Mouse (Mus musculus): ENCODE data around the gene Rnf7. TPM values are rescaled to one million over a fixed set of nuclear protein-coding genes. Genes with fewer than 3 reads are reported as not detected.

Rnf7 gene
- polyA plus RNA-seq, 1 experiment from 2014 or later, result 173 TPM

- no peak overlapping the region; the same call in 1 of the 2 replicates for H3K27ac ChIP-seq (ENCODE audit: low read depth, low read length)
Observed at GRCm38 (mm10) chr9:96437805-96438333, 40.6 kb downstream of the Rnf7 start.

GRCm38 (mm10) chr9:96436901-96437804 is 41.3 kb downstream of the Rnf7 start:
- Histone ChIP-seq H3K4me3 (ENCODE audit: low read depth, low read length) (peak overlapping the region; percentile 47), H3K4me2 (peak overlapping the region; percentile 76), H3K9me3 (ENCODE audit: control insufficient read depth, low read length) (no peaks in the 10 kb centered on the region), H3K27me3 (replicated peaks; ENCODE audit: control insufficient read depth, insufficient read depth, low read length) (peaks cover 16% of the 10 kb centered on the region), H3K27ac (ENCODE audit: low read depth, low read length) (no peak overlapping the region), H3K9ac (ENCODE audit: low read depth, low read length) (peak overlapping the region; percentile 46), H3K4me1 (replicated peaks; ENCODE audit: control insufficient read depth, insufficient read depth, low read length) (peaks cover 14% of the 10 kb centered on the region), H3K36me3 (ENCODE audit: control insufficient read depth, insufficient read depth, low read length) (no peaks in the 10 kb centered on the region)
- DNase-seq (ENCODE audit: low spot score) (no peak), ATAC-seq (replicated peaks; ENCODE audit: low FRiP score) (peak; percentile 37)
- 16% methylated on average over 28 of the region's 28 CpGs for WGBS

More at GRCm38 (mm10) chr9:96437805-96438333, 40.6 kb downstream of the Rnf7 start:
- ATAC-seq (replicated peaks; ENCODE audit: low FRiP score), result peak; percentile 40
- DNase-seq (ENCODE audit: low spot score), result peak; percentile 73
- Histone ChIP-seq H3K9ac (ENCODE audit: low read depth, low read length) (peak overlapping the region; percentile 46), H3K9me3 (ENCODE audit: control insufficient read depth, low read length) (no peaks in the 10 kb centered on the region), H3K4me2 (peak overlapping the region; percentile 76), H3K4me1 (replicated peaks; ENCODE audit: control insufficient read depth, insufficient read depth, low read length) (peaks cover 14% of the 10 kb centered on the region), H3K36me3 (ENCODE audit: control insufficient read depth, insufficient read depth, low read length) (no peaks in the 10 kb centered on the region), H3K4me3 (ENCODE audit: low read depth, low read length) (peak overlapping the region; percentile 47), H3K27me3 (replicated peaks; ENCODE audit: control insufficient read depth, insufficient read depth, low read length) (peaks cover 16% of the 10 kb centered on the region)
- WGBS, result under 1% methylated on average over 25 of the region's 25 CpGs

- H3K27me3 ChIP-seq (replicated peaks; ENCODE audit: control insufficient read depth, insufficient read depth, low read length), result peaks cover 5% of the 10 kb centered on the region
- 88% methylated on average over 3 of the region's 3 CpGs for WGBS
Observed at GRCm38 (mm10) chr9:96432575-96432974, 45.9 kb downstream of the Rnf7 start.

GRCm38 (mm10) chr9:96431081-96431480 is 47.4 kb downstream of the Rnf7 start:
- H3K4me3 ChIP-seq (ENCODE audit: low read depth, low read length), result no peak overlapping the region
- H3K9ac ChIP-seq (ENCODE audit: low read depth, low read length), result no peak overlapping the region
- H3K27me3 ChIP-seq (replicated peaks; ENCODE audit: control insufficient read depth, insufficient read depth, low read length), result no peaks in the 10 kb centered on the region
- no peak for ATAC-seq (replicated peaks; ENCODE audit: low FRiP score)
- H3K4me2 ChIP-seq, result no peak overlapping the region
- H3K27ac ChIP-seq (ENCODE audit: low read depth, low read length), result no peak overlapping the region
- H3K36me3 ChIP-seq (ENCODE audit: control insufficient read depth, insufficient read depth, low read length), result no peaks in the 10 kb centered on the region
- H3K9me3 ChIP-seq (ENCODE audit: control insufficient read depth, low read length), result no peaks in the 10 kb centered on the region
- whole genome bisulfite sequencing, result 72% methylated on average over 3 of the region's 3 CpGs
- DNase-seq (ENCODE audit: low spot score), result no peak
- H3K4me1 ChIP-seq (replicated peaks; ENCODE audit: control insufficient read depth, insufficient read depth, low read length), result no peaks in the 10 kb centered on the region; the same call in 1 of the 2 replicates

More at GRCm38 (mm10) chr9:96432575-96432974, 45.9 kb downstream of the Rnf7 start:
- Histone ChIP-seq H3K36me3 (ENCODE audit: control insufficient read depth, insufficient read depth, low read length) (no peaks in the 10 kb centered on the region), H3K27ac (ENCODE audit: low read depth, low read length) (no peak overlapping the region), H3K4me1 (replicated peaks; ENCODE audit: control insufficient read depth, insufficient read depth, low read length) (peaks cover under 1% of the 10 kb centered on the region), H3K4me3 (ENCODE audit: low read depth, low read length) (no peak overlapping the region), H3K9me3 (ENCODE audit: control insufficient read depth, low read length) (no peaks in the 10 kb centered on the region), H3K4me2 (no peak overlapping the region), H3K9ac (ENCODE audit: low read depth, low read length) (no peak overlapping the region)
- ATAC-seq (replicated peaks; ENCODE audit: low FRiP score), result no peak
- no peak for DNase-seq (ENCODE audit: low spot score)

GRCm38 (mm10) chr9:96428336-96429046 is 50.0 kb downstream of the Rnf7 start:
- ATAC-seq (replicated peaks; ENCODE audit: low FRiP score) (no peak), DNase-seq (ENCODE audit: low spot score) (no peak)
- no peak overlapping the region for H3K4me3 ChIP-seq (ENCODE audit: low read depth, low read length)
- no peaks in the 10 kb centered on the region for H3K27me3 ChIP-seq (replicated peaks; ENCODE audit: control insufficient read depth, insufficient read depth, low read length)
- no peaks in the 10 kb centered on the region for H3K9me3 ChIP-seq (ENCODE audit: control insufficient read depth, low read length)
- H3K4me2 ChIP-seq, result no peak overlapping the region
- H3K9ac ChIP-seq (ENCODE audit: low read depth, low read length), result no peak overlapping the region
- 86% methylated on average over 17 of the region's 17 CpGs for WGBS
- no peaks in the 10 kb centered on the region for H3K36me3 ChIP-seq (ENCODE audit: control insufficient read depth, insufficient read depth, low read length)
- H3K27ac ChIP-seq (ENCODE audit: low read depth, low read length), result no peak overlapping the region
- H3K4me1 ChIP-seq (replicated peaks; ENCODE audit: control insufficient read depth, insufficient read depth, low read length), result no peaks in the 10 kb centered on the region

- no peaks in the 10 kb centered on the region for H3K27me3 ChIP-seq (replicated peaks; ENCODE audit: control insufficient read depth, insufficient read depth, low read length)
- H3K4me2 ChIP-seq, result no peak overlapping the region
- H3K4me3 ChIP-seq (ENCODE audit: low read depth, low read length), result no peak overlapping the region
- WGBS, result 44% methylated on average over 8 of the region's 8 CpGs
- ATAC-seq (replicated peaks; ENCODE audit: low FRiP score), result no peak
- H3K36me3 ChIP-seq (ENCODE audit: control insufficient read depth, insufficient read depth, low read length), result no peaks in the 10 kb centered on the region
- no peak for DNase-seq (ENCODE audit: low spot score)
- H3K9ac ChIP-seq (ENCODE audit: low read depth, low read length), result no peak overlapping the region
- no peak overlapping the region for H3K27ac ChIP-seq (ENCODE audit: low read depth, low read length)
- no peaks in the 10 kb centered on the region for H3K9me3 ChIP-seq (ENCODE audit: control insufficient read depth, low read length)
- H3K4me1 ChIP-seq (replicated peaks; ENCODE audit: control insufficient read depth, insufficient read depth, low read length), result no peaks in the 10 kb centered on the region
Observed at GRCm38 (mm10) chr9:96424027-96424426, 54.4 kb downstream of the Rnf7 start.

Other genes with a start within 250 kb of the Rnf7 start
- 137 and 144 TPM in 2 replicates for gene Atp1b3, start 114.2 kb downstream of the Rnf7 start, polyA plus RNA-seq (2014; fragmentation: Nextera tagmentation; extraction: Ambion mirVana)
- not detected in 2 replicates for gene Gm28729, start 46.6 kb upstream of the Rnf7 start, polyA plus RNA-seq (2014; fragmentation: Nextera tagmentation; extraction: Ambion mirVana)
- gene Rasa2, start 152.9 kb upstream of the Rnf7 start, polyA plus RNA-seq (2014; fragmentation: Nextera tagmentation; extraction: Ambion mirVana), result 9.5 and 9.7 TPM in 2 replicates